8 mouse cellular contexts compared by ENCODE assay signal in genomic region chr7:41599932-41600548, GRCm38 (mm10). TPM values are rescaled to one million over a fixed set of nuclear protein-coding genes. Genes with fewer than 3 reads are reported as not detected.
DNase-seq lines count a peak whose midpoint lies in the region; ATAC-seq and TF ChIP-seq lines count a peak whose summit lies in the region.

No protein-coding gene starts in this region.

- ATAC-seq in heart, postnatal 0 days (ENCODE audit: insufficient read depth, low read depth): no peak
- 0 out of 2 replicates have a peak, but pooled peaks have one; percentile 31 for ATAC-seq in erythroid progenitor cell, adult 5-6 weeks (replicated peaks; ENCODE audit: low FRiP score, poor library complexity, severe bottlenecking)
- no peak for ATAC-seq in limb, embryonic 14.5 days (ENCODE audit: low FRiP score, low read depth)
- no peak for ATAC-seq in inflammation-experienced regulatory T-cells, adult 6 months

- peak overlapping the region; percentile 79 for H3K4me2 ChIP-seq in heart, postnatal 0 days (ENCODE audit: low read depth, low read length)
- H3K4me2 ChIP-seq in limb, embryonic 14.5 days (replicated peaks; ENCODE audit: low read depth, low read length, severe bottlenecking): peak overlapping the region; percentile 66

- DNase-seq in heart, postnatal 0 days (ENCODE audit: low spot score): peak; percentile 15
- no peak for DNase-seq in heart, postnatal 10 days
- peak; percentile 14 for DNase-seq in MEL (ENCODE audit: low read depth, low spot score)
- DNase-seq in limb, embryonic 14.5 days (ENCODE audit: low spot score): peak; percentile 33
- no peak for DNase-seq in ovary, adult 18-20 months (ENCODE audit: low spot score)

- no peak overlapping the region for H3K27ac ChIP-seq in heart, postnatal 0 days (ENCODE audit: low read depth)
- no peak overlapping the region for H3K27ac ChIP-seq in MEL (ENCODE audit: control insufficient read depth, low read depth, low read length)
- no peak overlapping the region for H3K27ac ChIP-seq in limb, embryonic 14.5 days (replicated peaks; ENCODE audit: low read depth, low read length)
- H3K27ac ChIP-seq in small intestine, adult 2 months (ENCODE audit: insufficient read depth, low read depth, low read length): no peak overlapping the region; the same call in 1 of the 2 replicates

- H3K4me1 ChIP-seq in heart, postnatal 0 days (ENCODE audit: control insufficient read depth, insufficient read depth): no peaks in the 10 kb centered on the region
- H3K4me1 ChIP-seq in MEL (ENCODE audit: control insufficient read depth in 1 of 2, insufficient read depth in 2 of 2, low read length in 2 of 2): peaks cover 0 to 7% of the 10 kb centered on the region in 2 experiments; a peak in 2 of 4 replicates
- H3K4me1 ChIP-seq in limb, embryonic 14.5 days (ENCODE audit: control insufficient read depth, insufficient read depth, low read length): no peaks in the 10 kb centered on the region
- peaks cover 2% of the 10 kb centered on the region; the same call in 1 of the 2 replicates for H3K4me1 ChIP-seq in small intestine, adult 2 months (ENCODE audit: control insufficient read depth, insufficient read depth, insufficient read length, low read length)

- H3K27me3 ChIP-seq in heart, postnatal 0 days (ENCODE audit: control insufficient read depth, insufficient read depth, low read length): no peaks in the 10 kb centered on the region
- no peaks in the 10 kb centered on the region for H3K27me3 ChIP-seq in MEL (ENCODE audit: control insufficient read depth in 1 of 2, insufficient read depth in 2 of 2, low read length in 2 of 2)
- no peaks in the 10 kb centered on the region for H3K27me3 ChIP-seq in limb, embryonic 14.5 days (ENCODE audit: control insufficient read depth, insufficient read depth, low read length)
- H3K27me3 ChIP-seq in small intestine, adult 2 months (ENCODE audit: control insufficient read depth, insufficient read depth, low read length): no peaks in the 10 kb centered on the region

- no peaks in the 10 kb centered on the region for H3K36me3 ChIP-seq in heart, postnatal 0 days (replicated peaks; ENCODE audit: control insufficient read depth, insufficient read depth, low read length)
- peaks cover 0 to 2% of the 10 kb centered on the region in 2 experiments; a peak in 2 of 4 replicates for H3K36me3 ChIP-seq in MEL (ENCODE audit: control insufficient read depth in 1 of 2, insufficient read depth in 2 of 2, low read length in 2 of 2)
- no peaks in the 10 kb centered on the region; the same call in 1 of the 2 replicates for H3K36me3 ChIP-seq in limb, embryonic 14.5 days (ENCODE audit: control insufficient read depth, insufficient read depth, low read length)
- H3K36me3 ChIP-seq in small intestine, adult 2 months (ENCODE audit: control insufficient read depth, insufficient read depth, low read length): peaks cover 2% of the 10 kb centered on the region; the same call in 1 of the 2 replicates

- no peak for TF ChIP-seq EP300 in heart, postnatal 0 days (IDR thresholded peaks at IDR 0.05; ENCODE audit: low read depth)
- TF ChIP-seq EP300 in MEL (IDR thresholded peaks at IDR 0.05; ENCODE audit: low read depth in 1 of 2, low read length in 2 of 2): no peak

- H3K9me3 ChIP-seq in heart, postnatal 0 days (replicated peaks; ENCODE audit: control insufficient read depth, low read length): no peaks in the 10 kb centered on the region
- no peaks in the 10 kb centered on the region for H3K9me3 ChIP-seq in MEL (replicated peaks; ENCODE audit: insufficient read depth, low read length)
- H3K9me3 ChIP-seq in limb, embryonic 14.5 days (ENCODE audit: control insufficient read depth, low read length): no peaks in the 10 kb centered on the region

- intact Hi-C loops in heart, postnatal 10 days (cut with DNase I): loop anchor here (2.0 to 10.0 kb wide), 2 partner anchors 33 to 215 kb away; partner anchors contain the start of gene Zfp788

- H3K79me2 ChIP-seq in MEL (ENCODE audit: control insufficient read depth, insufficient read depth, low read length, poor library complexity): peaks cover 5% of the 10 kb centered on the region

- TF ChIP-seq RAD21 in MEL (IDR thresholded peaks at IDR 0.05; ENCODE audit: low read depth, low read length): no peak

- 28% methylated on average over 3 of the region's 3 CpGs for WGBS in heart, postnatal 0 days
- WGBS in limb, embryonic 14.5 days: 2% methylated on average over 2 of the region's 3 CpGs
- whole genome bisulfite sequencing in small intestine, adult 2 months: 15% methylated on average over 3 of the region's 3 CpGs

- TF ChIP-seq CTCF in heart, postnatal 0 days (IDR thresholded peaks at IDR 0.05; ENCODE audit: low read depth): peak; percentile 21
- no peak for TF ChIP-seq CTCF in MEL (IDR thresholded peaks at IDR 0.05 in 2 of 3, conservative IDR thresholded peaks at IDR 0.05 in 1 of 3; ENCODE audit: control insufficient read depth in 1 of 3, insufficient read depth in 1 of 3, low read depth in 2 of 3, low read length in 3 of 3, poor library complexity in 1 of 3, severe bottlenecking in 1 of 3)
- no peak for TF ChIP-seq CTCF in small intestine, adult 2 months (IDR thresholded peaks at IDR 0.05; ENCODE audit: extremely low read depth, insufficient read length, insufficient replicate concordance, low read depth, low read length)

- H3K9ac ChIP-seq in heart, postnatal 0 days (replicated peaks; ENCODE audit: low read depth, low read length): peak overlapping the region; percentile 61
- peak overlapping the region; percentile 71 for H3K9ac ChIP-seq in MEL (ENCODE audit: control insufficient read depth, low read depth, low read length, poor library complexity, severe bottlenecking)
- H3K9ac ChIP-seq in limb, embryonic 14.5 days (ENCODE audit: low read depth, low read length, severe bottlenecking): peak overlapping the region; percentile 78

- peak overlapping the region; percentile 66 for H3K4me3 ChIP-seq in heart, postnatal 0 days (ENCODE audit: low read depth, low read length)
- H3K4me3 ChIP-seq in MEL (ENCODE audit: control insufficient read depth in 1 of 2, insufficient read depth in 1 of 2, low read depth in 2 of 2, low read length in 2 of 2): peak overlapping the region; percentile 64 to 74
- peak overlapping the region; percentile 60 for H3K4me3 ChIP-seq in limb, embryonic 14.5 days (replicated peaks; ENCODE audit: low read length)
- H3K4me3 ChIP-seq in small intestine, adult 2 months (ENCODE audit: low read depth, low read length): peak overlapping the region; percentile 28; the same call in 1 of the 2 replicates

- TF ChIP-seq POLR2A in MEL (IDR thresholded peaks at IDR 0.05; ENCODE audit: control insufficient read depth in 1 of 2, insufficient read depth in 1 of 2, low read depth in 1 of 2, low read length in 2 of 2, poor library complexity in 1 of 2): no peak
- no peak for TF ChIP-seq POLR2A in limb, embryonic 14.5 days (IDR thresholded peaks at IDR 0.05; ENCODE audit: borderline replicate concordance, extremely low read depth, insufficient read depth, insufficient read length)
- no peak for TF ChIP-seq POLR2A in small intestine, adult 2 months (IDR thresholded peaks at IDR 0.05; ENCODE audit: low read depth, low read length)

RNA-seq across cellular contexts. Expression of gene 2610021A01Rik, which starts 1.0 kb away (rescaled TPM):
- total RNA-seq in heart, postnatal 0 days (2014; rRNA removed; ENCODE audit: low replicate concordance): 1.4 and 5.0 TPM in 2 replicates
- polyA plus RNA-seq in heart, postnatal 0 days (2015; fragmentation: Nextera tagmentation; extraction: Ambion mirVana): 3.7 and 4.5 TPM in 2 replicates
- 10 to 100 TPM; 10.0 to 10.6 TPM for total RNA-seq in heart, postnatal 10 days (2021)
- total RNA-seq in MEL (2012; rRNA removed): 14.8 and 15.4 TPM in 2 replicates
- polyA plus RNA-seq in MEL (2012; ENCODE audit: insufficient read depth in 1 of 2, insufficient read length in 2 of 2, low read depth in 1 of 2, low replicate concordance in 2 of 2, missing spikeins in 1 of 2): 100 to 1,000 TPM in 1 of 2 experiments, 1 to 10 TPM in 1; 9.7 to 291 TPM
- total RNA-seq in erythroid progenitor cell, adult 5-6 weeks (2015; ENCODE audit: low replicate concordance): 5.4 and 23.1 TPM in 2 replicates
- 3.5 and 5.0 TPM in 2 replicates for total RNA-seq in erythroid progenitor cell, adult 5-6 weeks (2017; ENCODE audit: low replicate concordance)
- 10.6 TPM in 2 replicates for polyA plus RNA-seq in limb, embryonic 14.5 days (2012; rRNA removed)
- polyA plus RNA-seq in limb, embryonic 14.5 days (2014; fragmentation: Nextera tagmentation; extraction: Ambion mirVana): 13.2 and 13.6 TPM in 2 replicates
- polyA plus RNA-seq in small intestine, adult 2 months (2012; rRNA removed): 0.36 and 0.68 TPM in 2 replicates
- polyA plus RNA-seq in inflammation-experienced regulatory T-cells, adult 6 months (2017; shearing (Covaris generic)): 10 to 100 TPM; 20.2 to 27.6 (median 21.7) TPM

RNA-seq across cellular contexts. Expression of gene Gm6871, which starts 26.6 kb away (rescaled TPM):
- total RNA-seq in heart, postnatal 0 days (2014; rRNA removed; ENCODE audit: low replicate concordance): not detected in 2 replicates
- not detected in 2 replicates for polyA plus RNA-seq in heart, postnatal 0 days (2015; fragmentation: Nextera tagmentation; extraction: Ambion mirVana)
- total RNA-seq in heart, postnatal 10 days (2021): not detected
- not detected in 2 replicates for total RNA-seq in MEL (2012; rRNA removed)
- polyA plus RNA-seq in MEL (2012; ENCODE audit: insufficient read depth in 1 of 2, insufficient read length in 2 of 2, low read depth in 1 of 2, low replicate concordance in 2 of 2, missing spikeins in 1 of 2): not detected
- total RNA-seq in erythroid progenitor cell, adult 5-6 weeks (2015; ENCODE audit: low replicate concordance): not detected in 2 replicates
- total RNA-seq in erythroid progenitor cell, adult 5-6 weeks (2017; ENCODE audit: low replicate concordance): not detected in 2 replicates
- polyA plus RNA-seq in limb, embryonic 14.5 days (2012; rRNA removed): 0.09 TPM in 1 of 2 replicates, not detected in the other
- polyA plus RNA-seq in limb, embryonic 14.5 days (2014; fragmentation: Nextera tagmentation; extraction: Ambion mirVana): not detected in 2 replicates
- polyA plus RNA-seq in small intestine, adult 2 months (2012; rRNA removed): not detected in 2 replicates
- under 1 TPM in 1 of 3 experiments, not detected in 2; 0.24 TPM for polyA plus RNA-seq in inflammation-experienced regulatory T-cells, adult 6 months (2017; shearing (Covaris generic))

RNA-seq across cellular contexts. Expression of gene Zfp788, which starts 33.0 kb away (rescaled TPM):
- 4.5 and 13.3 TPM in 2 replicates for total RNA-seq in heart, postnatal 0 days (2014; rRNA removed; ENCODE audit: low replicate concordance)
- 5.0 and 5.1 TPM in 2 replicates for polyA plus RNA-seq in heart, postnatal 0 days (2015; fragmentation: Nextera tagmentation; extraction: Ambion mirVana)
- total RNA-seq in heart, postnatal 10 days (2021): 10 to 100 TPM in 1 of 2 experiments, 1 to 10 TPM in 1; 9.6 to 10.5 TPM
- 5.2 and 5.5 TPM in 2 replicates for total RNA-seq in MEL (2012; rRNA removed)
- polyA plus RNA-seq in MEL (2012; ENCODE audit: insufficient read depth in 1 of 2, insufficient read length in 2 of 2, low read depth in 1 of 2, low replicate concordance in 2 of 2, missing spikeins in 1 of 2): 1 to 10 TPM in 1 of 2 experiments, not detected in 1; 4.5 TPM
- total RNA-seq in erythroid progenitor cell, adult 5-6 weeks (2015; ENCODE audit: low replicate concordance): 2.2 TPM in 1 of 2 replicates, not detected in the other
- 1.3 TPM in 1 of 2 replicates, not detected in the other for total RNA-seq in erythroid progenitor cell, adult 5-6 weeks (2017; ENCODE audit: low replicate concordance)
- 9.5 and 11.4 TPM in 2 replicates for polyA plus RNA-seq in limb, embryonic 14.5 days (2012; rRNA removed)
- polyA plus RNA-seq in limb, embryonic 14.5 days (2014; fragmentation: Nextera tagmentation; extraction: Ambion mirVana): 13.4 and 15.7 TPM in 2 replicates
- 0.15 TPM in 1 of 2 replicates, not detected in the other for polyA plus RNA-seq in small intestine, adult 2 months (2012; rRNA removed)
- 10 to 100 TPM in 2 of 3 experiments, 1 to 10 TPM in 1; 7.8 to 15.8 (median 14.4) TPM for polyA plus RNA-seq in inflammation-experienced regulatory T-cells, adult 6 months (2017; shearing (Covaris generic))

Comparison
In these comparisons a context has a peak if more than half of its experiments do, and no peak if none do; other contexts are left out.
1. DNase-seq: peak in heart, postnatal 0 days (single experiment), MEL (single experiment) and limb, embryonic 14.5 days (single experiment); none in heart, postnatal 10 days (0 of 2) and ovary, adult 18-20 months (single experiment).
2. Peak in every context shown above with its lines, with median percentiles within 50 percentile points of each other: H3K4me3 ChIP-seq and H3K9ac ChIP-seq.